Mouse (Mus musculus) G1E (cell line): ENCODE measurements at regions not wholly inside any gene's neighbourhood (a gene's known extent, or its start where the extent isn't known, plus 50 kb on each side); places are given as distances from the start of the nearest gene placed in this dataset.

Experiments used
- CTCF ChIP-seq: IDR thresholded peaks from 2 replicates; pipeline ENCODE4 v1.5.1; 2012; ENCODE audit warnings: low read depth, low read length, inconsistent platforms, mixed read lengths
- POLR2AphosphoS5 ChIP-seq: IDR thresholded peaks from 2 replicates; pipeline ENCODE4 v1.6.1; 2012; ENCODE audit warnings: low read depth, low read length, inconsistent platforms; ENCODE audit not compliant: insufficient replicate concordance

DNA sequence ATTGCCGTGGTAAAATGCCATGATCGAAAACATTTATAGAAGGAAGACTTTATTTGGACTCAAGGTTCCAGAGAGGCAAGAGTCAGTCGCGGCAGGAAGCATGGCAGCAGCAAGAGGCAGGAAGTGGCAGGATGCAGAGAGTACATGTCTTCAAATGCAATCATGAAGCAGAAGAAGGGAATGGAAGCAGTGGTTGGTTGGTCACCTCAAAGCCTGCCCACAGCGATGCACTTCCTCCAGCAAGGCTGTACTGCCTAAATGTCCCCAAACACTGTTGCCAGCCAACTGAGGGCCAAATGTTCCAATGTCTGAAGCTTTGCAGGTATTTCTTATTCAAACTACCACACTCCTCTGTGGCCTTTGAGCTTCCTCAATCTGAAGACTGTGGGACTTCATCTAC is 52.6 kb upstream of the Emx2 start:
- TF ChIP-seq CTCF (no peak), POLR2AphosphoS5 (no peak)
